Mouse (Mus musculus) CD4-positive helper T cell, adult 2 months (primary cell): ENCODE measurements at regions not wholly inside any gene's neighbourhood (a gene's known extent, or its start where the extent isn't known, plus 50 kb on each side); places are given as distances from the start of the nearest gene placed in this dataset.
"Not testable (repeated sequence)": the region's sequence is repeated elsewhere in the genome, so short reads cannot be mapped to it uniquely, and the experiment has no call there.

Experiments used
- DNase-seq: peaks from one replicate; pipeline ENCODE4 v3.0.0-alpha.2; 2012; ENCODE audit warnings: low read depth, missing footprints, low spot score

- DNase-seq, result no peak
Measured at GRCm38 (mm10) chr5:78075203-78075602, 667.4 kb upstream of the Igfbp7 start.

DNA sequence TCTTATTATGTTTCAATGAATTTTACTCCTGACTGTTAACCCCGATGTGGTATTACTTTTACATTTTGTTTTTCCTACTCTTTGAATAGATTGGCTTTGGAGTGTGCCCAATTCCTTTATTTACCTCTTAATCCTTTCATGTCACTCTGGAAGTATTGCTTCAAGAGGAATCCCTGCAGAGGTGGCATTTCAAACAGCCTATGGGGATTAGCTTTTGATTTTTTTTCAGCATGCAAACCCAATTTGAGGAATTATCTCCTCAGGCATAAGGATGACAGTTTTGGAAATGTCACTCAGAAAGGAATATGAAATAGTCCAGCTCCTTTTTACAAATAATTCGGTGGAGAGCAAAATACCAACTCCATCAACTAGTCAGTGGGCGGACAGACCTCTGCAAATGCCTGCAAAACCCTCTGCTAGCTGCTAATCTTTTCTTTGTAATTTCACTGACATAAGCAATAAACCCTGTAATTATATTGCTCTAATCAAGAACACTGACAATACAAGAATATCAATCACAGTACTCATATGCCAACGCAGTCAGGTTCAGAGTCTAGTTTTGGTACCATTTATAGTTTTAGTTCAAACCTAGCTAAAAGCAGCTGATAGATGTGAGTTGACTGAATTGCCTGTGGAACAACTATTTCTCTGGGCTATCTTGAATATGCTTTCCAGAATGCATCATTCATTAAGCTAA is 624.9 kb upstream of the Igfbp7 start:
- no peak for DNase-seq

GRCm38 (mm10) chr5:78017523-78017922 is 609.7 kb upstream of the Igfbp7 start:
- no peak for DNase-seq

GRCm38 (mm10) chr5:77986449-77987047 is 578.7 kb upstream of the Igfbp7 start:
- no peak for DNase-seq

- DNase-seq, result no peak
Measured at GRCm38 (mm10) chr5:77985269-77985668, 577.4 kb upstream of the Igfbp7 start.

DNA sequence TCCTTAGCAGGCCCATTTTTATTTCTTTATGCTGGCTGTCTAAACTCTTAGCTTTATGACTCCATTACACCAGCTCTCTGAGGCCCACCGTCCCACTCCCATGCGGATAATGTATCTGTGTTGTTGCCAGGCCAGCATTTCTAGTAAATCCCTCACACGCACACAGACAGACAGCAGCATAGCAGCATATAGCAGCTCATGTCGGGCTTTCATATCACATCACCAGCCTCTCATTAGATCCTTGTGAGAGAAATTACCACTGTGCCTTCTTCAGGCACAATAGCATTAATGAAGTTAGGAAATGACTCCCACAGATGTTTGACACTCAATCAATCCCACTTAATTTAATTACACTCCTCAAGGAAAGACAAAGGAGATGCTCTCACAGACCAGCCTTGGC is 532.2 kb upstream of the Igfbp7 start:
- not testable (repeated sequence) for DNase-seq

DNA sequence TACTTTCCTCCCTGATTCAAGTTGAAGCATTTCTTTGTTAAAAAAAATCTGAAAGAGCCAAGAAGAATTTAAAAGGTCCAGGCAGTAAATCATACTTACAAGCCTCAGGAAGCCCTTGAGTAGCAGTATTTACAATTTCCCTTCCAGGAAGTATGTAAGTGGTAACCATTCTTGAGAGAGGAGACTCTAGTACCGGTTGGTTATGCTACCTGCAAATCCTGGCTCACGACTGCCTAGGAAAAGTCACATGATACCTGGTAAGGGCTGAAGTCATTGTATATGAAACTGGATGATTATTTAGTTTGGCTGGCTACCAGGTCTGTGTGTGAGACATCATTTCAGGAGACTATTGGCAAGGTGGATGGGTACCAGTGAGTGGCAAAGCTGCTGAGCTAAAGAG is 524.0 kb upstream of the Igfbp7 start:
- DNase-seq, result no peak

DNA sequence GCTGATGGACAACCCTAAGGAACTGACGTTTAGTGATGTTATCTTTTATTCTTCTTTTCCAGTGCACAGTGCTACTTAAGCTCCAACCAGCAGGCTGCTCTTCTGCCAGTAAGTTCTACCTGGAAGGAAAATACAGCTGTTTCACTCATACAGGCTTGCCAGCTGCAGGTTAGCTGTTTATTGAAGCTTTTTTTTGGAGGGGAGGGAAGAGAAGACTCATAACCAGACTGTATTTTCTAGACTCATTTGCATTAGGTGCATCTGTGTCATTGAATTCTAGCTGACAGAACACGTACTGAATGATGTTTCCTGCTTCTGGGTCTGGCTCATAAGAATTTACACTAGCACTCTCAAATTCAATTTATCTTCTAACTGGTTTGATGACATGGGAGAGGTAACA is 513.3 kb upstream of the Igfbp7 start:
- DNase-seq, result no peak

DNA sequence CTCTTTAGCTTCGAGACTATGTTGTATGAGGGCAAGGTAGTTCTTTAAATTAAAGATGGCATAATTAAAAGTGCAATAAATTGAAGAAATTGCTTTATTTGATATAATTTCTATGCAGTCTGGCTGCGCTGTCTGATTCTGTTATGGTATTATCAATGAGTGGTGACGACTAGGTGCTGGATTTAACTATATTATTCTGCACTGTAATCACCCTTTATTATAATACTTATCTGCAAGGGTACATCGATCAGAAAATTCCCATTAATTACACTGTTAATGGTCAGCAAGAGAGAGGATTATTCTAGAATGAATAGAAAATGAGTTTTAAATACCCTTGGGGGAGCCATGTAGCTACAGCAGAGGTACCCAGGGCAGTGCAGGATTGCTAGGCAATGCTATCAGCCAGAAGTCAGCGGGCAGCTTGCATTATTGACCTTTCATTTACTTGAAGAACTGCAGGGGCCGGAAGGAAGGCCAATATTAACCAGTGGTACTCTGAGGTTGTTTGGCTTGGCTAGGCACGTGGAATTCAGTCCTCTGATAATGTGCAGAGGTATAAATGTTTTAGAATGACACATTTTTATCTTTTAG is 509.3 kb upstream of the Igfbp7 start:
- no peak for DNase-seq

DNA sequence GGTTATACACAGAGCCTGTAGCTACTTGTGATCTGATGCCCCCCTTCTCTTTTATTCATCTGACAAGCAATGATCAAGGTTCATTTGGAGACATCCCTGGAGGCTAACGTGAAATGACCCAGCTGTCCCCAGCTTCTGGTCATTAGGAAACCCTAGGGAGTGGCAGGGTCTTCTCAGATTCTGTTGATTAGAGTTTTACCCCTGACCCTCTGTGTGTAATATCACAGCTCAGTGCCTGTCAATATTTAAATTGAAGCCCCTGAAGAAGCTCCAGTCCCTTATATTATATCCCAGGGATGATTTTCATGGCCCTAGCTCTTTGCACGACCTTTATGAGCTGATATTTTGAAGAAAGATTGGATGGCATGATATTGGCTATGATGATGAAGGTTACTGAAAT is 508.5 kb upstream of the Igfbp7 start:
- DNase-seq, result no peak

DNA sequence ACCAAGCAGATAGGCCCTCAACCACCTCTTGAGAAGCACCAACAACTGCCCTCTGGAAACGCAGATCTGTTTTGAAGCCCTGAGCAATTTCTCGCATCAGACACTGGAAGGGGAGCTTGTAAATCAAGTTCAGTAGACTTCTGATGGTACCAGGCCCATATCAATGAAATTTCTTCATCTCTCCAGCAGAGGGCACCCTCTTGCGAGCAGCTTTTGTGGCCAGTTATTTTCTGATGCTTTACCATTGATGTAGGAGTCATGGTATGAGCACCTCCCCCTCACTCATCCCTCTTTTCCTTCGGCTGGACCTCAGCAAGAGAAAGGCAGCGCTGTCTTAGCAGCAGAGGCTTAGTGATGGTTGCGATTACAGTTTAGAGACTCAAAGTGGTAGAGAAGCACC is 501.4 kb upstream of the Igfbp7 start:
- no peak for DNase-seq

DNA sequence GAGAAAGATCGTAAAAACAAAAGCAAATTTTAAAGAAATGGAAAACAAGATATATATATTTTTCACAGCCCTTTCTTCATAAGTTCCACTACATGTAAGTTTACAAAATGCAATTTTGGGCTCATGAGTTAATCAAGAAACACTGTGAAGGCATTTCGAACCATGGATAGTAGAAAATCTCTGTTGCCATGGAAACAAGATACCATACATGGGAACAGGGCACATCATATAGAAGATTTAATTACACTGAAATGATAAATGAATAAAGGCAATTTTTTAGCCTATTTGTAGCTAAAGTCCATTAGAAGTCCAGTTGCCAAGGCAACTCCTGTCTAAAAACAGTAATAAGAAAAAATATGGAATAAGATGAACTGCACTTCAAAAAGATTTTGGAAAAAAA is 484.2 kb upstream of the Igfbp7 start:
- not testable (repeated sequence) for DNase-seq

GRCm38 (mm10) chr5:77888534-77888933 is 480.7 kb upstream of the Igfbp7 start:
- no peak for DNase-seq

GRCm38 (mm10) chr5:77871403-77871802 is 463.6 kb upstream of the Igfbp7 start:
- no peak for DNase-seq

DNA sequence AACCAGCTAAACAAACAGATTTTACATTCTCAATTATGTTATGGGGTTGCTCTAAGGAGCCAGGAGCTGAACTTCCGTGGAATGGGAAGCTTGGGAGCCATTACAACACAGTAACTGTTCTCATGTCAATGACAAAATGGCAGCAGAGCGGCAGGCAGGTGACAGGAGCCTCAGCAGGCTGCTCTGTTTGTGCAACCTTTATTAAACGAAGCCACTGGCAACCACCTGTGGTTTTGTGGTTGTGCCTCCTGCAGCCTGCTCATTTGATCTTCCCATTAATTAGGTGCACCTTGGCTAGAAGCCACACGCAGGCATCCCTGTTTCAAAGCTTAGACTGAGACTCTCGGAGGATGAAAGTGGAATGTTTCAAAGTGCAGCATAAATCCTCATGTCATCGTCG is 457.5 kb upstream of the Igfbp7 start:
- no peak for DNase-seq

GRCm38 (mm10) chr5:77855191-77855590 is 447.4 kb upstream of the Igfbp7 start:
- DNase-seq, result no peak

GRCm38 (mm10) chr5:77853999-77854784 is 446.4 kb upstream of the Igfbp7 start:
- no peak for DNase-seq

GRCm38 (mm10) chr5:77851645-77852044 is 443.8 kb upstream of the Igfbp7 start:
- no peak for DNase-seq

- no peak for DNase-seq
Measured at GRCm38 (mm10) chr5:77838186-77839097, 430.6 kb upstream of the Igfbp7 start.

- DNase-seq, result no peak
Measured at GRCm38 (mm10) chr5:77827971-77828370, 420.1 kb upstream of the Igfbp7 start.

GRCm38 (mm10) chr5:77826063-77826462 is 418.2 kb upstream of the Igfbp7 start:
- DNase-seq, result no peak
